Mouse (Mus musculus) kidney, embryonic 14.5 days (tissue): ENCODE data around the gene Srsf2. TPM values are rescaled to one million over a fixed set of nuclear protein-coding genes. Genes with fewer than 3 reads are reported as not detected.
A peak's percentile ranks its signal among the peaks of the same experiment; 100 is the strongest.

ENCODE experiments used
- ATAC-seq: fragments of 200-750 bp; cut with Nextera tagmentation; 2 replicates; pipeline ENCODE4 v1.8.0; 2017; ENCODE audit warnings: moderate number of reproducible peaks, mild to moderate bottlenecking, moderate TSS enrichment, moderate library complexity; ENCODE audit not compliant: low FRiP score, low TSS enrichment
- H3K27ac ChIP-seq: fragments of 300-500 bp; sonication (generic); 2 replicates; pipeline ENCODE4 v1.5.1; 2014; ENCODE audit warnings: low read depth, mild to moderate bottlenecking, low read length, moderate library complexity, mixed read lengths
- H3K27me3 ChIP-seq: fragments of 300-500 bp; sonication (generic); 2 replicates; pipeline ENCODE4 v1.6.1; 2014; ENCODE audit warnings: mild to moderate bottlenecking, low read length; ENCODE audit not compliant: control insufficient read depth, insufficient read depth
- H3K36me3 ChIP-seq: fragments of 300-500 bp; sonication (generic); 2 replicates; pipeline ENCODE4 v1.6.1; 2014; ENCODE audit warnings: low read length, mixed read lengths; ENCODE audit not compliant: control insufficient read depth, insufficient read depth
- H3K4me1 ChIP-seq: fragments of 300-500 bp; sonication (generic); 2 replicates; pipeline ENCODE4 v1.6.1; 2014; ENCODE audit warnings: low read length, mixed read lengths; ENCODE audit not compliant: control insufficient read depth, insufficient read depth
- H3K4me2 ChIP-seq: fragments of 300-500 bp; sonication (generic); replicated peaks from 2 replicates; pipeline ENCODE4 v1.6.1; 2014; ENCODE audit warnings: low read depth, mild to moderate bottlenecking, low read length
- H3K4me3 ChIP-seq: fragments of 300-500 bp; sonication (generic); 2 replicates; pipeline ENCODE4 v1.5.1; 2014; ENCODE audit warnings: mild to moderate bottlenecking, low read length
- H3K9ac ChIP-seq: fragments of 300-500 bp; sonication (generic); 2 replicates; pipeline ENCODE4 v1.6.1; 2014; ENCODE audit warnings: low read depth, mild to moderate bottlenecking, low read length, moderate library complexity
- H3K9me3 ChIP-seq: fragments of 300-500 bp; sonication (generic); 2 replicates; pipeline ENCODE4 v1.6.1; 2016; ENCODE audit warnings: low read length; ENCODE audit not compliant: control insufficient read depth
- WGBS: fragments of 180-500 bp; shearing (Covaris S2); extraction: QIAGEN DNeasy Blood & Tissue Kit; methylation state at CpG from one replicate; pipeline ENCODE4 v1.1.7; 2014; 5-methylcytosine and 5-hydroxymethylcytosine counted together
- polyA plus RNA-seq: library from polyadenylated mRNA; unstranded; fragments of >200 nt; fragmentation: Nextera tagmentation; extraction: Ambion mirVana; gene quantifications from 2 replicates; pipeline ENCODE4 v1.2.1, GENCODE M21; 2014

The Srsf2 gene
- polyA plus RNA-seq, 1 experiment from 2014 or later, result 1,041 TPM

DNA sequence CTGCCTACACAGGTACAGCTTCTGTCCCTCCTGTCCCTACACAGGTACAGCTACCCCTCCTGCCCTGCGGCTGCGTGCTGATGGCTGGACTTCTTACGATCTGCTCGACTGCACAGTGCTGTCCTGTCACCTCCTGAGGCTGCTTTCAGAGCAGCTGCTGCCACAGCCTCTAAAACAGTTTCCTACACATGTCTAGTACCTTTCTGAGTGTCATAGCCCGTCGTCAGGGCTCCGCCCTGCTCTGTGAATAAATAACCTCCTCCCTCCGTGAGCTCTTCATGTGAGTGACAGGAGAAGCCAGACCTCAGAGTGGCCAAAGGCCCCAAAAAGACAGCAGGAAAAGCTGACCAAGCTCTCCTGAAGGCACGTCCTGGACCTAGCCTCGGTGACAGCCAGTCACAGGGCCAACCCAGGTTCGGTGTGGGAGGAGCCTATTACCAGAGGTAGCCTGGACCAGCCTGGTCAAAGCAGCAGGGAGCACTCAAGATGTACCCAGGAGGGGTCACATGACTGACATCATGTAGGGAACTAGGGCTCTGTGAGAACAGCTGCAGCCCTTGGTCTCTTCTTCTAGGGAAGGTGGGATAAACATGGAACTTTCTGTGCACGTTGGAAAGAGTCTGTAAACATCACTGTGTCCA, 13.2 kb upstream of the Srsf2 start:
- Histone ChIP-seq H3K4me2 (no peak overlapping the region), H3K4me3 (no peak overlapping the region), H3K9me3 (no peaks in the 10 kb centered on the region), H3K27me3 (no peaks in the 10 kb centered on the region), H3K27ac (no peak overlapping the region), H3K9ac (no peak overlapping the region), H3K36me3 (peaks cover 44% of the 10 kb centered on the region), H3K4me1 (no peaks in the 10 kb centered on the region)
- 64% methylated on average over 12 of the region's 12 CpGs for WGBS
- ATAC-seq, result peak; percentile 66

DNA sequence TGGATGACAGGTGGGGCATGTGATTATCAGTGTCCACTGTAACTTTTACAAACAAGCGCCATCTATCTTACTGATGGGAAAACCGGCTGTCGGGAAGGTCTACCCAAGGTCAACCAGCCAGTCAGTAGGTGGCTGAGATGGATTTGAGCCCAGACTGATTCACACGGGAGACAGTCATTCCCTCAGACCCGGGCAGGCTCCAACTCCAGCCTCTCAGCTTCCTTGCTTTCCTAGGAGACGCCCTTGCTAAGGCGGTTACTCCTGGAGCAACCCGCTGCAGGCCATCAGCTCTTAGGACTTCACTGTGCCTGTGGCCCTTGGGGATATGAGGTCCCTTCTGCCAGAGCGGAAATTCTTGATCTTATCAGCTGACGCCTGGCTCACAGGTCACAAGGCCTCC, 11.6 kb upstream of the Srsf2 start:
- no peak for ATAC-seq
- Histone ChIP-seq H3K4me3 (no peak overlapping the region), H3K27me3 (no peaks in the 10 kb centered on the region), H3K9me3 (no peaks in the 10 kb centered on the region), H3K4me1 (no peaks in the 10 kb centered on the region), H3K9ac (no peak overlapping the region), H3K36me3 (peaks cover 55% of the 10 kb centered on the region), H3K4me2 (no peak overlapping the region), H3K27ac (no peak overlapping the region)
- WGBS, result 73% methylated on average over 10 of the region's 10 CpGs

DNA sequence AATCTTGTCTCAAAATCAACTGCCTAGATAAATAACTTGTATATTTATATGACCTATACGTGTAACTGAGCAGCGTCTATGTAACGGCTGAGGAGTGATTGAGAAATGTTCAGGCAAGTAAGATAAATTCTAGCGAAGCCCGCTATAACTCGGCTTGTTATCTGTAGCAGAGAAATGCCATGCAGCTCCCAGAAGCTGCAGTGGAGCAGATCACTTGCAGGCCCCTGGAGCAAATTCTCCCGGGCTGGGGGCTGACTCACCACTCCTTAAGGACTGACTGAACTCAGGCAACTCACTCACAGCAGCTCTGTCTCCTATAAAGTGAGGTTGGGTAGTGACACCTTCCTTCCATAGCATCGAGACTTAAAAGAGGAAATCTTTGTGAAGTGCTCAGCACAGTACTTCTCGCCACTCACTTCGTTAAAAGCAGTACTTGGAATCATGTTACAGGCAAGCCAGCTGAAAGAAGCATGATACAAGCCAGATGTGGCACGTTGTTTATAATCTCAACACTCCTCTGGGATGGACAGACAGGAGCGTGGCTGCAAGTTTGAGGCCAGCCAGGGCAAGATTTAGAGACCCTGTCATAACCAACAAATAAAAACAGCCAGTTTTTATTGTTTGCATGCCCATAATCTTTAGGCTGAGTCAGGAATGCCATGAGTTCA, 4.4 kb upstream of the Srsf2 start:
- no peak for ATAC-seq
- Histone ChIP-seq H3K36me3 (peaks cover 35% of the 10 kb centered on the region; the same call in 1 of the 2 replicates), H3K4me1 (peaks cover 7% of the 10 kb centered on the region; the same call in 1 of the 2 replicates), H3K27ac (no peak overlapping the region), H3K27me3 (no peaks in the 10 kb centered on the region), H3K4me3 (no peak overlapping the region), H3K9ac (no peak overlapping the region), H3K9me3 (no peaks in the 10 kb centered on the region), H3K4me2 (no peak overlapping the region)
- WGBS, result 71% methylated on average over 12 of the region's 12 CpGs

DNA sequence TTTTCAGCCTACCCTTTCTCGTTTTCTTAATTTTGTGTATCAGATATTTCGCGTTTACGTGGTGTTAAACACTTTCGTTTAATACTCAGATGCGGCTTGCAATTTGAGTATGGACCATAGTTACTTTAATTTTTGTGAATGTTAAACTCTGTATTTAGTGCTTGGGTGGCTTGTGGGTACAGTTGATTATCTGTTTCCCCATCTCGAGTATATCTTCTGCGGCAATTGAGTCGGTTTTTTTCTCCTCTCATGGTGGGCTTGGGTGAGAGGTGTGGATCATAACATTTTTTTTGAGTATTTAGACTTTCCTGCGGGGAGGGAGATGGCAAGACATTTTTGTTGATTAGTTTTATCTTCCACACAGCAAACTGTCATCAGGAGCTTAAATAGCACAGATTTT, 1.4 kb upstream of the Srsf2 start:
- no peak overlapping the region; the same call in 1 of the 2 replicates for H3K27ac ChIP-seq
- peak overlapping the region; percentile 59 for H3K4me2 ChIP-seq
- no peak for ATAC-seq
- peaks cover 11% of the 10 kb centered on the region; the same call in 1 of the 2 replicates for H3K4me1 ChIP-seq
- peaks cover 33% of the 10 kb centered on the region for H3K36me3 ChIP-seq
- H3K4me3 ChIP-seq, result peak overlapping the region; percentile 98
- no peaks in the 10 kb centered on the region for H3K27me3 ChIP-seq
- peak overlapping the region; percentile 100 for H3K9ac ChIP-seq
- H3K9me3 ChIP-seq, result no peaks in the 10 kb centered on the region
- WGBS, result 38% methylated on average over 10 of the region's 10 CpGs

DNA sequence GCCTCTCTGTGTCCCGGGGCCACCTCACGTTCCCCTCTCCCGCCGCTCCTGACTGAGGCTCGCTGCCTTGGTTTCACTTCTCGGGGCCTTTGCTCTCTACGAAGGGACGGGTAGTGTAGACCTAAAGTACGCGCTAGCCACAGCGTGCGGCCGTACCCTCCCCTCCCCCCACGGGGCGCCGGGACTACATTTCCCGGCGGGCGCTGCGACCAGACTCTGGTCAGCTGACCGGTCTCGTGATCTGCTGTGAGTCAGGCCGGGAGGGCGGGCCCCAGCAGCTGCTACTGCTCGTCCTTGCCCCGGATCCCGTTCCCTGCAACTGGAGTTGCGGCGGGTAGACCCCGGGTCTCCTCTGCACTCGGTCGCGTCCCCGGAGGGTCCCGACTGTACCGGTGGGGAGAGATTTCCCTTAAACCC, 626 bp upstream of the Srsf2 start:
- no peaks in the 10 kb centered on the region for H3K9me3 ChIP-seq
- H3K4me3 ChIP-seq, result peak overlapping the region; percentile 98
- peak overlapping the region; percentile 59 for H3K4me2 ChIP-seq
- peaks cover 37% of the 10 kb centered on the region for H3K36me3 ChIP-seq
- ATAC-seq, result peak; percentile 91
- peaks cover 11% of the 10 kb centered on the region; the same call in 1 of the 2 replicates for H3K4me1 ChIP-seq
- peak overlapping the region; percentile 97 for H3K27ac ChIP-seq
- H3K27me3 ChIP-seq, result no peaks in the 10 kb centered on the region
- WGBS, result under 1% methylated on average over 36 of the region's 36 CpGs
- H3K9ac ChIP-seq, result peak overlapping the region; percentile 100

DNA sequence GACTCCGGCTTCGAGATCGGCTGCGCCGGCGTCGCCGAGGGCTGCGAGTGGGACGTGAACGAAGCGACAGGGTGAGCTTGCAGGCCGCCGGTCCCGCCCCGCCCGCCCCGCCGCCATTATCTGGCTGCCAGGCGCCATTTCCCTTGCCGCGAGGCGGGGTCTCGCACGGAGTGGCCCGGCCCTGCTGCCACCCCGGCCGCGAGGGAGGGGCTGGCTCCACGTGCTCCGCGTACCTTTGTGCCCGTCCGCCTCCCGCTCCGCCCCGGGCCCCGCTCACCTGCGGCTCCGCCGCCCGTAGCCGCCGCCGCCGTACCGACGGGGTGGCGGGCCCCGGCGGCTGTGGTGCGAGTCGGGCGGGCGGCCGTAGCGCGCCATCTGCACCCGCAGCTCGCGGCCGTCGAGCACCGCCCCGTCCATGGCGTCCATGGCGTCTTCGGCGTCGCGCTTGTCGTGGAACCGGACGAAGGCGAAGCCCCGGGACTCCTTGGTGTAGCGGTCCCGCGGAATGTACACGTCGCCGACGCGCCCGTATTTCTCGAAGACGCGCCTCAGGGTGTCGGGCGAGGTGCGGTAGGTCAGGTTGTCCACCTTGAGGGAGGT, 503 bp downstream of the Srsf2 start, which contains the start of gene Mfsd11:
Gene Mfsd11, plus strand, starts transcription at position 150 of the 600 bp plus-strand sequence.
- peak within 1 kb of the TSS; percentile 100 for H3K9ac ChIP-seq
- H3K4me2 ChIP-seq, result peak within 1 kb of the TSS; percentile 74
- H3K4me1 ChIP-seq, result peaks cover 11% of the 10 kb centered on the region; the same call in 1 of the 2 replicates
- WGBS, result under 1% methylated on average over 55 of the region's 91 CpGs
- peak within 1 kb of the TSS; percentile 98 for H3K4me3 ChIP-seq
- H3K36me3 ChIP-seq, result peaks cover 46% of the 10 kb centered on the region
- ATAC-seq, result peak; percentile 47
- peak within 1 kb of the TSS; percentile 97 for H3K27ac ChIP-seq
- no peaks in the 10 kb centered on the region for H3K27me3 ChIP-seq
- H3K9me3 ChIP-seq, result no peaks in the 10 kb centered on the region

DNA sequence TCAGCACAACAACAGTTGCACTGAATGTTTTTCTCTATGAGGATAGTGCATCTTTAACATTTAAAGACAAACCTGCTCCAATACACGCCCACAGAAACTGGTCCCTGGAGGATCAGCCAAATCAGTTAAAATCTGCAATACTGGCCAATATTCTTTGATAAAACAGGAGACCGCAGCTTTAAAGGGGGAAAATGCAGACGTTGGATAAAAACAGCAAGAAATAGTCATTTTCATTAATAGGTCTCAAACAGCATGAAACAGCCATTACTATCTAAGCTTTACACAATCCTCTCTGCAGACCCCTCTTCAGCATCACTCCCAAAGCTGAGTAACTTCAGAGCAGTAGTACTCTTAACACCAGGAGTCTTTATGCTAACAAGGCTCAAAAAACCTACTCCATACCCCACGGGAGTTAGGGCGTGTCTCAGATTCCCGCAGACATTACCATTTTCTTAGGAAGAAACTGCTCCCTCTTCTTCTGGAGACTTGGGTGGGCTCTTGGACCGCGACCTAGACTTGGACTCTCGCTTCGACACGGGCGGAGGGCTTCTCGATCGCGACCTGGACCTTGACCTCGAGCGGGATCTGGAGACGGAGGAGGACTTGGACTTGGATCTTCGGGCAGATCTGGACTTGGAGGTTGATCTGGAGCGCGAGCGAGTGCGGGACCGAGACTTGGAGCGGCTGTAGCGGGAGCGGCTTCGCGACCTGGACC, 1.2 kb downstream of the Srsf2 start:
- under 1% methylated on average over 29 of the region's 29 CpGs for WGBS
- H3K36me3 ChIP-seq, result peaks cover 46% of the 10 kb centered on the region
- H3K27me3 ChIP-seq, result no peaks in the 10 kb centered on the region
- peak overlapping the region; percentile 74 for H3K4me2 ChIP-seq
- peak overlapping the region; percentile 98 for H3K4me3 ChIP-seq
- ATAC-seq, result no peak
- H3K9ac ChIP-seq, result peak overlapping the region; percentile 100
- H3K9me3 ChIP-seq, result no peaks in the 10 kb centered on the region
- peak overlapping the region; percentile 97 for H3K27ac ChIP-seq
- H3K4me1 ChIP-seq, result peaks cover 11% of the 10 kb centered on the region; the same call in 1 of the 2 replicates

DNA sequence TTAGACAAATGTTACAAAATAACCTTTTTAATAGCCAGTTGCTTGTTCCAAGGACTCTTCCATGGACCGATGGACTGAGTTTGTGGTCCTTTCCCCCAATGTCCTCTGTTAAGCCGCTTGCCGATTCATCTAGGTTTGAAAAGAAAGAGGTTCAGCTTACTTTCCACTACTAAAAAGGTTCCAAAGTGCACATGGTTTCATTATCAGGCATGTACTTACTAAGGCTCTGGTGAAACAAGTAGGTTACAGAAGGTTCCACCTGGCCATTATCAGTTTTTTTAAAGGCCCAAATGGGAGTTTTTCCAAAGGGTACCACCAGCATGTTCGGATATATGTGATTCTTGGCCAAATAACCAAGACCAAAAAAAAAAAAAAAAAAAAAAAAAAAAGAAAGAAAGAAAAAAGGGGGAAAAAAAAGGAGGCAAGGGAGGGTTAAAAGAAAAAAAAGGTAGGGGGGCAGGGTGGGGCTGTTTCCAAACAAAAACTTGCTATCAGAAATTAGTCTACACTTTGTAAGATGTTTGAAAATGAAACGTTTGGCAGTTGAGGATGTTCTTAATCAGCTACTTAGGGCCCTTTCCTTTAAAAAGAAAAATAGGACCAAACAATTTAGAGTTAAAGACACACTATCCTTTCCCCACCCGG, 1.9 kb downstream of the Srsf2 start:
- no peak overlapping the region for H3K27ac ChIP-seq
- H3K4me3 ChIP-seq, result peak overlapping the region; percentile 98
- no peak for ATAC-seq
- H3K4me1 ChIP-seq, result peaks cover 14% of the 10 kb centered on the region; the same call in 1 of the 2 replicates
- 32% methylated on average over 6 of the region's 6 CpGs for WGBS
- H3K36me3 ChIP-seq, result peaks cover 44% of the 10 kb centered on the region
- peak overlapping the region; percentile 74 for H3K4me2 ChIP-seq
- no peaks in the 10 kb centered on the region for H3K27me3 ChIP-seq
- peak overlapping the region; percentile 100 for H3K9ac ChIP-seq
- no peaks in the 10 kb centered on the region for H3K9me3 ChIP-seq
